Mouse (Mus musculus): ENCODE results near the gene Rras.

The Rras gene

DNA sequence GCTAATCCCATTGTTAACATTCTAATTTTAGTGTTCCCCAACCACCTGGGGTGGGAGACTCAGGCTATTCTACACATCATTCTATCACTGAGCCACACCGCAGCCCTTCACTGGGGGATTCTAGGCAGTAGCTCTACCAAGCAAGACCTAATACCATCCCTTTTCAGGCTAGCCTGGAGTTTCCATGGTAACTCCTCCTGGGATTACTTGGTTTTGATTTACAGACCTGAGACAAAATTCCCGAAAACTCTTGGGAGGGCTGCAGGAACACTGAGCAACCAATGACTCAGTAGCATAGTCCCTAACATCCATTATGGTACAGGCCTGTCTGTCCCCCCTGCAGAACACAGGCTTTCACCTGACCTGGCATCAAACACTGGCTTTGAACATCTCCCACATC, 8.5 kb downstream of the Rras start:
- no peak for DNase-seq (ENCODE audit: low spot score)

DNA sequence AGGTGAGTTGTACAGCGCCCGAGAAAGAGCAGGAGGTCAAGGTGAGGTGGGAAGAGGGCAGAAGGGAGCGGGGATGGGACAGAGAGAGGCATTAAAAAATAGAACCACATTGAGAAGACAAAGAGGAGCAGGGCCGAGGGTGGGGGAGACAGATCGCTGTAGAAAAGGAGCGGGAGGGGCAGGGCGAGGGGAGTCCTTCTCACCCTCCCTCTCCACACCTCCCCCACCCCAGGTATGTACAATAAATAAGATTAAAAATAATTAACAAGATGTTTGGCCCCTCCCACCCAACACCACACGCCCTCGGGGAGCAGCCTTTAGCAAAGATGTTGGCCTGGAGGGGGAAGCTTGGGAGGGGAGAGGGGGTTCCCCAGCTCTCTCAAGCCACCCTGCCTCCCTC, 10.0 kb downstream of the Rras start:
- DNase-seq (ENCODE audit: low spot score) = no peak

DNA sequence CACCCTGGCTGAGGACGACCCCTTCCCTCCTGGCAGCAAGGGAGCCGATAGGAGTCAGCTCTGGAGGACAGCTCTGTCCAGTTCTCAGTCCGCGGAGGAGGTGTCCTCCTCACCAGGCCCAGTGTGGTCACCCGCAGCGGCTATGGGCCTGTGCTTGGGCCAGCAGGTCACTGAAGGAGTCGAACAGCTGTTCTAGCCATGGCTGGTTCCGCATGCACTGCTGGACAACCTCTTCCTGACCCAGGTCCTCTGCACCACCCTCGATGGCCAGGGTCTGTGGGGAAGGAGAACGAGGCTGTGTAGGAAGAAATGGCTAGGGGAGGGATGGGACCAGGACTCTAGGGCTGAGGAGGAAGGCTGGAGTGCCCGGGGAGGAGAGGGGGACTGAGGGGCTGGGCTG, 10.6 kb downstream of the Rras start:
- no peak for DNase-seq (ENCODE audit: low spot score)

DNA sequence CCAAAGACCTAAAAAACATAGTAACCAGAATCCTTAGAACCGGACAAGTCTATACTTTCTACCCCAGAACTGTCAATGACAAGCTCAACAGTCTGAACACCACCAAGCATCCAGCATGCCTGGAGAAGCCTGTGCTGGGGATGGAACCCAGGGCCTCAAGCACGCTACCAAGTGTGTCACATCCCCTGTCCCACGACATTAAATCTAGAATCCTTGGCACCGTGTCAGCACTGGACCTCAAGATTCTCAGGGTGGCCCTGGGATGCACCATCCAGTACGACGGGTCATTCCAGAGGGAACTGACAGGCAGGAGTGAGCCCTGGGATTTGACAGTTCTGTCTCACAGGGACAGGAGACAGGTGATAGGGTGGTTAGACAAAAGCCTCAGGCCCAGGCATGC, 12.2 kb downstream of the Rras start:
- DNase-seq (ENCODE audit: low spot score) = no peak

DNA sequence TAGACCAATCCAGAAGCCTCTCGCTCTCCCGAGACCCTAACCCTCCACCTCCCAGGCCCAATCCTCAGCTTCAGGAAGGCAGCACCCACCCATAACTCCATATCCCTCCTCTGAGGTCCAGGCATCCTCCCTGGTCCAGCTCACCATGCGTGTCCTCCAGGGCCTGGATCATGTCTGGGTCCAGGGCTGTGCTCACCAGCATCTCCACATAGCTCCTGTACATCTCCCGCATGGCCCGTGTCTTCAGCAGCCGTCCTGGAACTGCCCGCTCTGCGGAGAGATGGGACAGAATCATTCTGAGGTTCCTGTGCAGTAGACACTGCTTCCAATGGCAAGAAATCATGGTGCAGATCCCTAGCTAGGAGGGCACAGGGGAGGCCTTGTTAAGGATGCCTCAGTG, 13.1 kb downstream of the Rras start:
- DNase-seq (ENCODE audit: low spot score) = no peak

DNA sequence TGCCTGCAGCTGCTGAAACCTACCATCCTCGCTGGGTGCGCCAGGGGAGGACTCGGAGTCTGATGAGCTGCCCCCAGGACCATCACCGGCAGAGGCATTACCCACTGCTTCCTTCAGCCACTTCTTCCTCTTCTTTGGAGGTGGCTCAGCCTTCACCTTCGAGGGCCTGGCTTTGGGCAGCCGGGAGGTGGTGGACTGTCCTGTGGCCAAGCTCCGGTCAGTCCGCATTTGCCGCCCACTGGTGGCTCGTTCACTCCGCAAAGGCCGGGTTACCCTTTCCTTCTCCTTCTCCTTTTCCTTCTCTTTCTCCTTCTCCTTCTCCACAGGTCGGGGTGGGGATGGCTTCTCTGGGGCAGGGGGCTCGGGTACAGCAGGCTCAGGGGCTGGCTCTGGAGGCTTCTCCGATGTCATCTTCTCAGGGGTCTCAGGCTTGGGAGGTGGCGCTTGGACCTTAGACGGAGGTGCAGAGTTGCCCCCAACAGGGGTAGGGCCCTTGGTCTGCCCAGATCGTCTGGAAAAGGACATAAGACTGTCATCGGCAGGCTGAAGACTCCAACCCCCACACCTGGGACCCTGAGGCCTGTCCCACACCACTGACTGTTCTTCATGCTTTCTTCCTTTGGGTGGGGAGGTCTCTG, 16.1 kb downstream of the Rras start:
- DNase-seq (ENCODE audit: low spot score) = no peak

- no peak for DNase-seq (ENCODE audit: low spot score)
These were observed 17.9 kb downstream of the Rras start for GRCm38 (mm10) chr7:45035631-45036030.

DNA sequence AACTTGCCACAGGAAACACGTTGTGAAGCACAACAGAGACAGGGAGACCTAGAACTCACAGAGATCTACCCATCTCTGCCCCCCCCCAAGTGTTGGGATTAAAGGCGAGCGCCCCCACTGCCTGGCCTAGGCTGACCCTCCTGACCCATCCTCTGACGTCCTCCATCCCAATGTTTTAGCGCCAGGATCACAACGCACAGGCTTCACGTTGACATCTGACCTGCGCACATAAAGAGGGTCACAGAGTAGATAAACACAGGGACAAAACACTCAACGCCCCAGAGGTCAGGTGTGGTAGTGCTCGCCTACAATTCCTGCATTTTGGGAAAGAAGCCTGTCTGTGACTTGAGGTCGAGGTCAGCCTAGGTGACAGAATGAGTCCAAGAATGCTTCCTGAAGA, 18.9 kb downstream of the Rras start:
- DNase-seq (ENCODE audit: low spot score) = no peak

- DNase-seq (ENCODE audit: low spot score) = peak; percentile 56
These were observed 20.1 kb downstream of the Rras start for GRCm38 (mm10) chr7:45037720-45038361.

GRCm38 (mm10) chr7:45038411-45038810, 20.6 kb downstream of the Rras start:
- no peak for DNase-seq (ENCODE audit: low spot score)

GRCm38 (mm10) chr7:45040851-45041250, 23.1 kb downstream of the Rras start:
- DNase-seq (ENCODE audit: low spot score) = no peak

GRCm38 (mm10) chr7:45043307-45043706, 25.5 kb downstream of the Rras start:
- DNase-seq (ENCODE audit: low spot score) = no peak

GRCm38 (mm10) chr7:45045741-45046140, 28.0 kb downstream of the Rras start:
- no peak for DNase-seq (ENCODE audit: low spot score)

DNA sequence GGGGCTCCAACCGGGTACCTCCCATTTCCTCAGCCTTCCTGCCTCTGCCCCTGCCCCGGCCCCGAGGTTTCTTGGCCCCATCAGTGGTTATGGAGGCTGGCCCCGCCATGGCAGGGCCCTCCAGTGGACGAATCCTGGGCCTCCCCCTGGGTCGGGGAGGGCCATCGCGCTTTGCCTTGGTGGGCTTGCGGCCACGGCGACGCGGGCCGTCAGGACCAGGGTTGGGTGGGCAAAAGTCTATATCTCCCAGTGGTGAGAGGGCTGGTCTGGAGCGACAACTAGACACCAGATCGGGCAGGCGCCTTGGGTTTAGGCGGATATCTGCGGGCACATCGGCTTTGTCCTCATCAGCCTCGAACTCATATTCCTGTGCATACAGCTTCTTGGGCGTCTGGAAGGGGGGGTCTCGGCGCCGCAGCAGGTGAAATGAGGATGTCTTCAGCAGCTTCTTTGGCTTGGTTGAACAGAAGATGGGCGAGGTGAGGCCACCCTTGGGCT, 29.1 kb downstream of the Rras start:
- DNase-seq (ENCODE audit: low spot score) = no peak

DNA sequence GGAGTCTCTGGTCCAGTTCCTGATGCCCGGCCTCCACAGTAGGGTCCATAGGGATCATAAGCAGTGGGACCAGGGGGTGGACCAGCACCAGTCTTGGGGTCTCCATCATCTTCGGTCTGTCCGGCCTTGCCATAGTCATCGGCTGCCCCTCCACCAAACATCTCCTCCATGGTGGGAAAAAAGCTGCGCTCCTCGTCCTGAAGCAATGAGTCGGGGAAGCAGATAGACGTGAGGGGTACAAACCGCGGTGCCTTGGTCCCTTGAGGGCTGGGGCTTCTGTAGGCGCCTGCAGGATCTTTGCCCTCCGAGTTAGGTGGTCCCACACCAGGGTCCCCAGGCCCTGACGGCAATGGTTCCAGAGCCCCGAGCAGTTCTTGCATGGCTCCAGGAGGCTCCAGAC, 29.7 kb downstream of the Rras start:
- DNase-seq (ENCODE audit: low spot score) = no peak

DNA sequence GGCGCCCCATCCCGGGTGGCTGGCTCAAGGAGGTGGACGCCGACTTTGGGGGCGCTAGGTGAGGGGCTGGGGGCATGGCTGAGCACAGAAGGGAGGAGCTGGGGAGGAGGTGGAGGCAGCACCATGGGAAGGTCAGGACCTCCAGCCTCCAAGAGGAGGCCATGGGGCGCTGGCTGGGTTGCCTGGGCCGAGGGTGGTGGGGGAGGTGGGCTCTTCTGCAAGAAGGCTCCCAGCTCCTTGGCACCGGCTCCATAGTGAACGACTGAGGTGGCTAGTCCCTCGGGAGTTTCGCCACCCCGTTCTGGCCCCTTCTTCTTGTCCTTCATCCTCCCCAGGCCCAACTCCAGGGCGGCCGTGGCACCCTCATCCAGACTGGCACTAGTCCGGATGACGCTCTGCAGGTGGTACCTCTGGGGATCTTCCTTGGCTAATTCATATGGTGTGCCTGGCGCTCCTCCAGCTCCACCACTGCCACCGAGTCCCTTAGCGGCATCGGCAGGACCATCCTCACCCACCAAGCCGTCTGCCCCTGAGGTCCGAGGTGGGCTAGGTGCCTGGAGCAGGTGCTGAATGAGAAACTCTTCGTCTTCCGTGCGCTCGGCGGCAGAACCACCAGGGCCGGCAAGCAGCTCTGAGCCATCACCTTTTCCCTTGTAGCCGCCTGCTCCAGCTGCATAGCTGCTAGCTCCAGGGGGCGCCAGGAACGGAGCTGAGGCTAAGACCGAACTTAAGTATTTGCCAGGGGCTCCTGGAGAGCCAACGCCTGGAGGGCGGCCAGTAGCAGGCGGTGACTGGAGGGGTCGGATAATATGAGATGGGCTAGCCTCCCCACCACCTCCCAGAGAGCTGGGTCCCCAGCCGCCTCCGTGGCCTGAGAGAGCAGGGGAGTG, 30.5 kb downstream of the Rras start:
- DNase-seq (ENCODE audit: low spot score) = no peak

- DNase-seq (ENCODE audit: low spot score) = no peak
These were observed 31.3 kb downstream of the Rras start for GRCm38 (mm10) chr7:45048923-45049657.

DNA sequence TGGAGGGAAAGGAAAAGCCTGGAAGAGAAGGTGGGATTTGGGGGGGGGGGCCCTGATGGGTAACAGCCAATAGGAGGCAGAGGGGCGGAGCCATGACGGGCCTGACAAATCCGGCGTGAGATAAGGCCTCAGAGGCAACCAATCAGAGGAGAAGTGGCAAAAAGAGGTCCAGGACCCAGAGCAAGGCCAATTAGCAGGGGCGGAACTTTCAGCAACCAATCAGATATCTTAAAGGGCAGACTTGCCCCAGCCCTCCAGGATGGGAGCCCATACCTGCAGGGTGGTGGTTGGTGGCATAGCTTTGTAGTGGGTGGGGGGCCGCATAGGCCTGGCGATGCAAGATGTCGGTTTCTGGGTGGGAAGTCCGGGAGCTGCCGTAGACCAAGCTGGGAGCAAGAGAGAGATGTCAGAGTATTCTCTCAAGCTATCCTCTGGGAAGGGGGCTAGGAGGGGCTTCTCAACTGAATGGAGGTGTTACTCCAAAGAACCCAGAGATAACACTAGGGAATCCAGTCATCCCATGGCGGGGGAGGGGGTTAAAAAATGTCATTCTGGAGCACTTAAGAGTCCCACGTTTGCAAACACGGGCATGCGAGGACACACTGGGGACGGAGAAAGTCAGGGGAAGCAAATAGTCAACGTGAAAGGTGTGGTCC, 33.3 kb downstream of the Rras start:
- no peak for DNase-seq (ENCODE audit: low spot score)

DNA sequence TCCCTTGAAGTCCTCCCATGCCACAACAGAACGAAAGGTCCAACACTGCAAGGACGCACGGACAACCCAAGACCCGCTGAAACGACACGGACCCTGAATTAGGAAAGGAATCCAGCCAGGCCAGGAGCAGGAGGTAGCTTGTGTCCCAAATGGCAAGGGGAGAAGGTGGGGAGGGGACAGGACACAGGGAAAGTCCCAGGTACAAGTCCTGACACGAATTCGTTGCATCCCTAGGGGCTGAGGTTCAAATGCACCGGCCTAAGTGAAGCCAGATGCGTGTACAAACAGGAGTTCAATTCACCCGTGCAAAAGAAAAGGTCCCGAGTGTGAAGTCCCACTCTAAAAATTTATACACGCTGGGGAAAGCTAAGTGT, 33.8 kb downstream of the Rras start:
- DNase-seq (ENCODE audit: low spot score) = no peak

GRCm38 (mm10) chr7:45052181-45052861, 34.6 kb downstream of the Rras start:
- no peak for DNase-seq (ENCODE audit: low spot score)

DNA sequence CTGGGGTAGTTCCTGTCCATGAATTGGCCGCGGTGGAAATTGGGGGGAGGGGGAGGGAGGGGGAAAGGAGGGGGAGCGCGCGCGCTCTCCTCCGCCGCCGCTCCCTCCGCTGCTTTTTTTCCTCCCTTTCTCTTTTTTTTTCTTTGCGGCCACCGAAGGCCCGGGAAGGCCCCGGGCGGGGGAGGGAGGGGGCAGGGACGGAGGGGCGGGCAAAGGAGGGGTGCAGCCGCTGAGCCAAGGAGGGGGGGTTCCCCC, 35.0 kb downstream of the Rras start, which contains the start of gene Prr12:
Gene Prr12 (minus strand): TSS at position 20 of the 255 bp plus-strand sequence.
- no peak for DNase-seq (ENCODE audit: low spot score)

Measured in spleen, adult 12 weeks (tissue).